Mouse (Mus musculus) testis, adult 2 months (tissue): ENCODE data around the gene Slc2a8.

ENCODE experiments used
- CTCF ChIP-seq: fragments of 200-500 bp; IDR thresholded peaks from 2 replicates; pipeline ENCODE4 v1.5.1; 2012; ENCODE audit warnings: low read depth, mild to moderate bottlenecking, inconsistent platforms, low read length, moderate library complexity; ENCODE audit not compliant: control insufficient read depth, insufficient read depth, insufficient replicate concordance
- POLR2A ChIP-seq: fragments of 200-500 bp; IDR thresholded peaks from 2 replicates; pipeline ENCODE4 v1.6.1; 2012; ENCODE audit warnings: low read depth, mild to moderate bottlenecking, inconsistent platforms, low read length, moderate library complexity; ENCODE audit not compliant: control insufficient read depth

GRCm38 (mm10) chr2:32926330-32927075 is 55.4 kb downstream of the Slc2a8 start:
- TF ChIP-seq CTCF (no peak), POLR2A (no peak)
